In the genomic region with DNA sequence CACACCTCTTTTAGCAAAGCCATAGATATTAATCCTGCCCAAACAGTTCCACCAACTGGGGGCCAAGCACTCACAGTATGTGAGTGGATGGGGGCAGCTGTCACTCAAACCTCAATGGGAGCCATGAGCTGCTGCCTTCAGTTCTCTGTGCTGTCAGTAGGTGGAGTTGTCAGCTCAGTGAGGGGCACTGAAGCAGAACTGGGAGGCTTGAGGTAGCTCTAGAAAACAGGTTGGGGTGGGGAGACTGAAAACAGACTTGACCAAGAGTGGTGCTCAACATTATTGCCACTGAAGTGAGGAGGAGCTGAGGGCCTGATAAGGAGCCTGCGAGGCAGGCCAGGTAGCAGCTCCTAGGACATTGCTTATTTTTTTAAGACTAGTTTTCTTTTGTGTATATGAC, we compare ENCODE assay signal across 9 mouse cellular contexts. TPM values are rescaled to one million over a fixed set of nuclear protein-coding genes. Genes with fewer than 3 reads are reported as not detected.
DNase-seq lines count a peak whose midpoint lies in the region; ATAC-seq and TF ChIP-seq lines count a peak whose summit lies in the region.
"Had no signal": no experiment of that assay in that cellular context is flagged by ENCODE, and none has a peak within 500 bp of the region (broad histone marks: within the 10 kb centered on the region; RNA-seq: fewer than 3 reads in every experiment).

No protein-coding gene starts in this region.

- H3K27me3 ChIP-seq in ES-Bruce4 (ENCODE audit: control insufficient read depth, insufficient read depth, low read length, poor library complexity, severe bottlenecking): no peaks in the 10 kb centered on the region
- H3K27me3 ChIP-seq: lung, embryonic 15.5 days had no signal

- TF ChIP-seq POLR2A in ES-Bruce4 (IDR thresholded peaks at IDR 0.05; ENCODE audit: insufficient read depth, low read length): no peak

- peak; percentile 50 for TF ChIP-seq CTCF in ES-Bruce4 (IDR thresholded peaks at IDR 0.05; ENCODE audit: low read depth, low read length)

- no peaks in the 10 kb centered on the region for H3K9me3 ChIP-seq in ES-Bruce4 (replicated peaks; ENCODE audit: control insufficient read depth, insufficient read depth, low read length, poor library complexity, severe bottlenecking)
- H3K9me3 ChIP-seq: lung, embryonic 15.5 days had no signal

- intact Hi-C loops in left cerebral cortex, postnatal 36 days (cut with DNase I): loop anchor here (2.0 to 10.0 kb wide), 2 partner anchors 51 to 57 kb away; no protein-coding TSS in a partner anchor

- no peaks in the 10 kb centered on the region for H3K36me3 ChIP-seq in ES-Bruce4 (ENCODE audit: control insufficient read depth, insufficient read depth, low read length, poor library complexity, severe bottlenecking)

- DNase-seq in kidney, adult 9 months: peak; percentile 50
- DNase-seq in kidney, adult 18-20 months: no peak
- DNase-seq in right cerebral cortex, postnatal 36 days (ENCODE audit: low spot score in 2 of 2): no peak
- DNase-seq in left cerebral cortex, postnatal 36 days (ENCODE audit: low spot score in 2 of 2): no peak
- DNase-seq: gastrocnemius, postnatal 25 days had no signal

- H3K4me3 ChIP-seq in ES-Bruce4 (ENCODE audit: low read depth, low read length): no peak overlapping the region
- H3K4me3 ChIP-seq: lung, embryonic 15.5 days had no signal

- no peak overlapping the region for H3K27ac ChIP-seq in ES-Bruce4 (ENCODE audit: insufficient read depth, low read length)
- H3K27ac ChIP-seq: lung, embryonic 15.5 days had no signal

- no peaks in the 10 kb centered on the region for H3K4me1 ChIP-seq in ES-Bruce4 (ENCODE audit: control insufficient read depth, insufficient read depth, low read length)

- peak; percentile 67 for ATAC-seq in common myeloid progenitor, adult 5-6 weeks (replicated peaks; ENCODE audit: low read depth, poor library complexity, severe bottlenecking)
- ATAC-seq in neutrophil, adult 5-6 weeks (ENCODE audit: extremely low read depth, insufficient number of reproducible peaks, low FRiP score, poor library complexity, severe bottlenecking): peak; percentile 43; the same call in 1 of the 2 replicates

- no peak for TF ChIP-seq EP300 in ES-Bruce4 (IDR thresholded peaks at IDR 0.05; ENCODE audit: insufficient read depth, low read depth, low read length)

- H3K9ac ChIP-seq in ES-Bruce4 (ENCODE audit: low read depth, poor library complexity, severe bottlenecking): no peak overlapping the region
- H3K9ac ChIP-seq: lung, embryonic 15.5 days had no signal

RNA-seq across cellular contexts. Expression of a gene that starts 5.3 kb away (rescaled TPM):
- 33.8 and 48.6 TPM in 2 replicates for polyA plus RNA-seq in ES-Bruce4 (2011; ENCODE audit: insufficient read depth, insufficient read length, low read depth, missing spikeins)
- 20.8 and 32.2 TPM in 2 replicates for total RNA-seq in common myeloid progenitor, adult 5-6 weeks (2017)
- 48.1 and 73.9 TPM in 2 replicates for total RNA-seq in neutrophil, adult 5-6 weeks (2017)
- total RNA-seq in left cerebral cortex, postnatal 36 days (2021): 10 to 100 TPM; 48.0 to 71.2 TPM

RNA-seq across cellular contexts. Expression of a gene that starts 21.0 kb away (rescaled TPM):
- 0.61 and 0.81 TPM in 2 replicates for polyA plus RNA-seq in ES-Bruce4 (2011; ENCODE audit: insufficient read depth, insufficient read length, low read depth, missing spikeins)
- 0.32 and 0.34 TPM in 2 replicates for total RNA-seq in common myeloid progenitor, adult 5-6 weeks (2017)
- total RNA-seq in neutrophil, adult 5-6 weeks (2017): 0.98 and 1.5 TPM in 2 replicates
- total RNA-seq in left cerebral cortex, postnatal 36 days (2021): 10 to 100 TPM; 14.4 to 23.3 TPM

RNA-seq across cellular contexts. Expression of a gene that starts 33.5 kb away (rescaled TPM):
- 6.7 and 10.3 TPM in 2 replicates for polyA plus RNA-seq in ES-Bruce4 (2011; ENCODE audit: insufficient read depth, insufficient read length, low read depth, missing spikeins)
- total RNA-seq in common myeloid progenitor, adult 5-6 weeks (2017): 113 TPM in 2 replicates
- total RNA-seq in neutrophil, adult 5-6 weeks (2017): 113 and 123 TPM in 2 replicates
- 100 to 1,000 TPM; 166 to 173 TPM for total RNA-seq in left cerebral cortex, postnatal 36 days (2021)

RNA-seq across cellular contexts. Expression of a gene that starts 39.5 kb away (rescaled TPM):
- 0.44 and 0.81 TPM in 2 replicates for polyA plus RNA-seq in ES-Bruce4 (2011; ENCODE audit: insufficient read depth, insufficient read length, low read depth, missing spikeins)
- total RNA-seq in common myeloid progenitor, adult 5-6 weeks (2017): not detected in 2 replicates
- total RNA-seq in neutrophil, adult 5-6 weeks (2017): not detected in 2 replicates
- total RNA-seq in left cerebral cortex, postnatal 36 days (2021): under 1 TPM; 0.32 to 0.68 TPM
- total RNA-seq: gastrocnemius, postnatal 25 days had no signal
